Mouse (Mus musculus) cortical plate, adult 2 months (tissue): Measurements from ENCODE around the gene Cryl1.

ENCODE experiments used
- CTCF ChIP-seq: fragments of 200-500 bp; IDR thresholded peaks from 2 replicates; pipeline ENCODE4 v1.5.1; 2011; ENCODE audit warnings: mild to moderate bottlenecking, control low read depth, low read length; ENCODE audit not compliant: insufficient read depth; ENCODE audit errors: extremely low read depth
- POLR2A ChIP-seq: fragments of 200-500 bp; IDR thresholded peaks from 2 replicates; pipeline ENCODE4 v1.6.1; 2011; ENCODE audit warnings: mild to moderate bottlenecking, low read length, control low read depth; ENCODE audit not compliant: insufficient read depth; ENCODE audit errors: extremely low read depth

- TF ChIP-seq CTCF (no peak), POLR2A (no peak)
Measured at GRCm38 (mm10) chr14:57289105-57289504, 109.2 kb downstream of the Cryl1 start.
